Mouse (Mus musculus) forebrain, embryonic 16.5 days (tissue): ENCODE data around the gene Madcam1. TPM values are rescaled to one million over a fixed set of nuclear protein-coding genes. Genes with fewer than 3 reads are reported as not detected.
A peak's percentile ranks its signal among the peaks of the same experiment; 100 is the strongest.

Source experiments
- ATAC-seq: fragments of 200-750 bp; cut with Nextera tagmentation; 2 replicates; pipeline ENCODE4 v1.8.0; 2017; ENCODE audit warnings: mild to moderate bottlenecking, moderate library complexity
- H3K27ac ChIP-seq: fragments of 300-500 bp; sonication (generic); 2 replicates; pipeline ENCODE4 v1.5.1; 2014; ENCODE audit warnings: low read length, control low read depth
- H3K27me3 ChIP-seq: fragments of 300-500 bp; sonication (generic); replicated peaks from 2 replicates; pipeline ENCODE4 v1.6.1; 2014; ENCODE audit warnings: low read length; ENCODE audit not compliant: control insufficient read depth, insufficient read depth
- H3K36me3 ChIP-seq: fragments of 300-500 bp; sonication (generic); 2 replicates; pipeline ENCODE4 v1.6.1; 2014; ENCODE audit not compliant: control insufficient read depth, insufficient read depth
- H3K4me1 ChIP-seq: fragments of 300-500 bp; sonication (generic); replicated peaks from 2 replicates; pipeline ENCODE4 v1.6.1; 2014; ENCODE audit warnings: low read length; ENCODE audit not compliant: control insufficient read depth, insufficient read depth
- H3K4me2 ChIP-seq: fragments of 300-500 bp; sonication (generic); 2 replicates; pipeline ENCODE4 v1.6.1; 2014; ENCODE audit warnings: mild to moderate bottlenecking, low read length, control low read depth
- H3K4me3 ChIP-seq: fragments of 300-500 bp; sonication (generic); replicated peaks from 2 replicates; pipeline ENCODE4 v1.5.1; 2014; ENCODE audit warnings: mild to moderate bottlenecking, low read length, control low read depth
- H3K9ac ChIP-seq: fragments of 300-500 bp; sonication (generic); replicated peaks from 2 replicates; pipeline ENCODE4 v1.6.1; 2014; ENCODE audit warnings: low read depth, low read length, control low read depth
- H3K9me3 ChIP-seq: fragments of 300-500 bp; sonication (generic); 2 replicates; pipeline ENCODE4 v1.6.1; 2016; ENCODE audit warnings: low read length; ENCODE audit not compliant: control insufficient read depth
- WGBS: fragments of 180-500 bp; shearing (Covaris S2); extraction: QIAGEN DNeasy Blood & Tissue Kit; methylation state at CpG from one replicate; pipeline ENCODE4 v1.1.7; 2014; 5-methylcytosine and 5-hydroxymethylcytosine counted together
- polyA plus RNA-seq: library from polyadenylated mRNA; unstranded; fragments of >200 nt; fragmentation: Nextera tagmentation; extraction: Ambion mirVana; gene quantifications from 2 replicates; pipeline ENCODE4 v1.2.1, GENCODE M21; 2015

The Madcam1 gene
- polyA plus RNA-seq, 1 experiment from 2014 or later: 0.57 TPM

DNA sequence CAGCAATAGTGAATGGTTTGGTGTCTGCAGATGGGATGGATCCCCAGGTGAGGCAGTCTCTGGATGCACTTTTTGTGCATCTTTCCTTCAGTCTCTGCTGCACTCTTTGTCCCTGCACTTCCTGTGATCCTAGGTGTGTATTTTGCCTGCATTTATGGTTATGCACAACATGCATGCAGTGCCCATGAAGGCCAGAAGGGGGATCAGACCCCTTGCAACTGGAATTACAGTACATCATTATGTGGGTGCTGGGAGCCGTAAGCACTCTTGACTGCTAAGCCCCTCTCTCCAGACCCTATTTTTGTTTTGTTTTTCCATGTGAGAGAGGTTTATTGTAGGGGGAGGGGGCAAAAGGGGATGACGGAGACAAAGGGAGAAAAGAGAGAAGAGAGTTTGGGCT, 4.1 kb upstream of the Madcam1 start:
- no peaks in the 10 kb centered on the region for H3K27me3 ChIP-seq
- H3K36me3 ChIP-seq: no peaks in the 10 kb centered on the region
- H3K4me2 ChIP-seq: no peak overlapping the region
- H3K4me3 ChIP-seq: no peak overlapping the region
- H3K27ac ChIP-seq: no peak overlapping the region
- no peaks in the 10 kb centered on the region for H3K9me3 ChIP-seq
- H3K4me1 ChIP-seq: peaks cover 2% of the 10 kb centered on the region; the same call in 1 of the 2 replicates
- 80% methylated on average over 2 of the region's 2 CpGs for WGBS
- H3K9ac ChIP-seq: no peak overlapping the region
- ATAC-seq: no peak

DNA sequence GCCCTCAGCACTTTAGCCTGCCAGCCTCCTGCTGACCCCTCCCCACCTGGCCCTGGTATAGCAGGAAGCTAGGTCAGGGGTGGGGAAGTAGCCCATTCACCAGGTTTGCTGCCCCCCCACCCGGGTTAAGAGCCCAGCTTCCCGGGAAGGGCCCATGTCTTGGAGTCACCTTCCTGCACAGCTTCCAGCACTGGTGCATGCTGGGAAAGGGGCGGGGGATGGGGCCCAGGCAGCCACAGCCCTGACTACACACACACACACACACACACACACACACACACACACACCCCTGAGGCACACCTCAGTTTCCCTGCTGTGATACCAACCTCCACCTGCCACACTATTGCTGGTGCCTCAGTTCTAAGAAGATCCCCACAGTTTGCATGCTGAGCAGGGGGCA, 2.5 kb upstream of the Madcam1 start:
- no peak for ATAC-seq
- Histone ChIP-seq H3K4me3 (no peak overlapping the region), H3K4me1 (no peaks in the 10 kb centered on the region), H3K27me3 (no peaks in the 10 kb centered on the region), H3K9ac (no peak overlapping the region), H3K4me2 (no peak overlapping the region), H3K9me3 (no peaks in the 10 kb centered on the region), H3K36me3 (no peaks in the 10 kb centered on the region), H3K27ac (no peak overlapping the region)
- WGBS: 42% methylated on average over 3 of the region's 3 CpGs

DNA sequence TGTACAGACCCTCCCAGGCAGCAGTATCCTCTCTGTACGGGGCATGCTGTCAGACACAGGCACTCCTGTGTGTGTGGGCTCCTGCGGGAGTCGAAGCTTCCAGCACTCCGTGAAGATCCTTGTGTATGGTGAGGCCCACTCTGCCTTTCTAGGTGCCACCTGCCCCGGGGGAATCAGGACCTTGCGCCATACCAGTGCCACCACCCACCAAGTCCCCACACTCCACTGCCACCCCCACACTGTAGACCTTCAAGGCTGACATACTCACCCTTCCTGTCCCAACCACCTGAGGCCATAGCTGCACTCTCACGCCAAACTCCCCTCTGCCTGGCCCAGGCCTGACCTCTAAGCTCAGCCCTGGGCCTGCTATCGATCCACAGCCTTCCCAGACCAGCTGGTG, 692 bp downstream of the Madcam1 start:
- H3K4me1 ChIP-seq: peaks cover 8% of the 10 kb centered on the region
- H3K27ac ChIP-seq: no peak overlapping the region
- no peak overlapping the region for H3K4me2 ChIP-seq
- WGBS: 85% methylated on average over 8 of the region's 8 CpGs
- H3K9ac ChIP-seq: no peak overlapping the region
- no peak for ATAC-seq
- H3K4me3 ChIP-seq: no peak overlapping the region
- no peaks in the 10 kb centered on the region for H3K27me3 ChIP-seq
- no peaks in the 10 kb centered on the region for H3K36me3 ChIP-seq
- H3K9me3 ChIP-seq: no peaks in the 10 kb centered on the region

GRCm38 (mm10) chr10:79666493-79666892, 2.1 kb downstream of the Madcam1 start:
- ATAC-seq: no peak
- Histone ChIP-seq H3K9me3 (no peaks in the 10 kb centered on the region), H3K9ac (no peak overlapping the region), H3K27ac (no peak overlapping the region), H3K4me2 (no peak overlapping the region), H3K27me3 (no peaks in the 10 kb centered on the region), H3K4me1 (peaks cover 19% of the 10 kb centered on the region), H3K36me3 (no peaks in the 10 kb centered on the region), H3K4me3 (no peak overlapping the region)
- WGBS: 72% methylated on average over 9 of the region's 9 CpGs

GRCm38 (mm10) chr10:79668076-79668475, 3.7 kb downstream of the Madcam1 start:
- peak overlapping the region; percentile 89 for H3K9ac ChIP-seq
- H3K4me3 ChIP-seq: peak overlapping the region; percentile 85
- ATAC-seq: no peak
- no peaks in the 10 kb centered on the region for H3K9me3 ChIP-seq
- H3K4me1 ChIP-seq: peaks cover 19% of the 10 kb centered on the region
- 78% methylated on average over 5 of the region's 5 CpGs for WGBS
- peak overlapping the region; percentile 85 for H3K4me2 ChIP-seq
- H3K27ac ChIP-seq: peak overlapping the region; percentile 96
- H3K36me3 ChIP-seq: no peaks in the 10 kb centered on the region
- H3K27me3 ChIP-seq: no peaks in the 10 kb centered on the region

GRCm38 (mm10) chr10:79668771-79669575, 4.6 kb downstream of the Madcam1 start, which contains the start of gene Tpgs1:
Tpgs1 (plus strand) TSS chr10:79669369.
- Histone ChIP-seq H3K36me3 (no peaks in the 10 kb centered on the region), H3K9ac (peak within 1 kb of the TSS; percentile 89), H3K4me1 (peaks cover 19% of the 10 kb centered on the region), H3K4me2 (peak within 1 kb of the TSS; percentile 85), H3K4me3 (peak within 1 kb of the TSS; percentile 85), H3K9me3 (no peaks in the 10 kb centered on the region), H3K27ac (peak within 1 kb of the TSS; percentile 96), H3K27me3 (no peaks in the 10 kb centered on the region)
- under 1% methylated on average over 45 of the region's 45 CpGs for WGBS
- ATAC-seq: peak; percentile 87

- peak overlapping the region; percentile 89 for H3K9ac ChIP-seq
- WGBS: under 1% methylated on average over 47 of the region's 47 CpGs
- H3K4me1 ChIP-seq: peaks cover 19% of the 10 kb centered on the region
- peak overlapping the region; percentile 96 for H3K27ac ChIP-seq
- peak overlapping the region; percentile 85 for H3K4me3 ChIP-seq
- ATAC-seq: peak; percentile 70
- H3K4me2 ChIP-seq: peak overlapping the region; percentile 85
- no peaks in the 10 kb centered on the region for H3K27me3 ChIP-seq
- no peaks in the 10 kb centered on the region for H3K9me3 ChIP-seq
- no peaks in the 10 kb centered on the region for H3K36me3 ChIP-seq
These were observed 5.3 kb downstream of the Madcam1 start for GRCm38 (mm10) chr10:79669576-79670057.

DNA sequence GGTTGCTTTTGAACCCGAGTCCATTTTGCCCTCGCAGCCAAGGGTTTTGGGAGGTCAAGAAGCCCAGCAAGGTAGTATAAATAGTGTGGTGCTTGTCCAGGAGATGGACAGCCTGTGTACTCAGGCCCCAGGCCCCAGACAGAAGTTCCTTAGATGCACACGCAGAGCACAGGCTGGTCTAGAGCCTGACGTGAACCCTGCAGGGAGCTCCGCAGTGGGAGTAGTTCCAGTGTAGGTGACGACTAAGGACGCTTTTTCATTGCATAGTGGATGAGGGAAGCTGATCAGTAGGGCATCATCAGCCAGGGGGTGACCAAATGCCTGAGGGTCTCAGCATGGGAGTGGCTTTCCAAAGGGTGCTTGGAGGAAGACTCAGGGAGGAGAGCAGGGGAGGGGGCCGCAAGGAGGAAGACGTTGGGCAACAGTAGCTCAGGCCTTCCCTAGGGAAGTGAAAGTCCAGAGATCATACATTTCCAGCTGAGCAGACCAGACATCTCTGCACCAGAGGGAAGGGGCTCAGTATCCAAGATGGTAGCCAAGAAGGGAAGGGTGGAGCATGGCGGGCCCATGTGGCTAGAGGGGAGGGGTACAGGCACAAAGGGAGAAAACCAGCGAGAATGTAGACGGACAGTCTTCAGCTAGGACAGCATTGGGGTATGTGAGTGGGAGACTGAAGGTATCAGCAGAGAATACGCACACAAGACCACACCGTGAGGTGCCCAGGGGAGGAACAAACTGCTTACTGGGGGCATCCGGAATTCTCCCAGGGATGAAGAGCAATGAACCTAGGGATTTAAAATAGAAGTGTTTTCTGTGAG, 5.9 kb downstream of the Madcam1 start:
- H3K4me3 ChIP-seq: peak overlapping the region; percentile 85
- no peaks in the 10 kb centered on the region for H3K27me3 ChIP-seq
- peak overlapping the region; percentile 96; the same call in 1 of the 2 replicates for H3K27ac ChIP-seq
- 36% methylated on average over 15 of the region's 15 CpGs for WGBS
- peak overlapping the region; percentile 89 for H3K9ac ChIP-seq
- H3K9me3 ChIP-seq: no peaks in the 10 kb centered on the region
- peaks cover 19% of the 10 kb centered on the region for H3K4me1 ChIP-seq
- H3K4me2 ChIP-seq: peak overlapping the region; percentile 85
- peak; percentile 14 for ATAC-seq
- no peaks in the 10 kb centered on the region for H3K36me3 ChIP-seq

- Histone ChIP-seq H3K4me3 (no peak overlapping the region), H3K4me2 (no peak overlapping the region), H3K36me3 (peaks cover 3% of the 10 kb centered on the region), H3K27ac (no peak overlapping the region), H3K9me3 (no peaks in the 10 kb centered on the region), H3K4me1 (peaks cover 19% of the 10 kb centered on the region), H3K27me3 (no peaks in the 10 kb centered on the region), H3K9ac (no peak overlapping the region)
- WGBS: 81% methylated on average over 6 of the region's 6 CpGs
- no peak for ATAC-seq
These were observed 7.2 kb downstream of the Madcam1 start for GRCm38 (mm10) chr10:79671396-79672087.
